Mouse (Mus musculus): ENCODE data around the gene Sptbn2. TPM values are rescaled to one million over a fixed set of nuclear protein-coding genes. Genes with fewer than 3 reads are reported as not detected.

The Sptbn2 gene
- polyA plus RNA-seq, 1 experiment = 132 TPM

- peaks cover 11% of the 10 kb centered on the region for H3K4me1 ChIP-seq (ENCODE audit: control insufficient read depth, insufficient read depth, low read length)
- no peak for DNase-seq
- no peak overlapping the region for H3K4me3 ChIP-seq (replicated peaks; ENCODE audit: insufficient read depth, low read depth, low read length)
- 90% methylated on average over 2 of the region's 2 CpGs for WGBS
- TF ChIP-seq POLR2A (IDR thresholded peaks at IDR 0.05; ENCODE audit: borderline replicate concordance, insufficient read depth, low read length) (no peak), CTCF (IDR thresholded peaks at IDR 0.05; ENCODE audit: borderline replicate concordance, insufficient read depth, low read depth, low read length) (no peak)
- H3K27me3 ChIP-seq (ENCODE audit: control insufficient read depth, insufficient read depth, low read length) = no peaks in the 10 kb centered on the region
- H3K27ac ChIP-seq (ENCODE audit: insufficient read depth, low read length) = no peak overlapping the region
These were observed 75.3 kb downstream of the Sptbn2 start for GRCm38 (mm10) chr19:4786313-4786712.

DNA sequence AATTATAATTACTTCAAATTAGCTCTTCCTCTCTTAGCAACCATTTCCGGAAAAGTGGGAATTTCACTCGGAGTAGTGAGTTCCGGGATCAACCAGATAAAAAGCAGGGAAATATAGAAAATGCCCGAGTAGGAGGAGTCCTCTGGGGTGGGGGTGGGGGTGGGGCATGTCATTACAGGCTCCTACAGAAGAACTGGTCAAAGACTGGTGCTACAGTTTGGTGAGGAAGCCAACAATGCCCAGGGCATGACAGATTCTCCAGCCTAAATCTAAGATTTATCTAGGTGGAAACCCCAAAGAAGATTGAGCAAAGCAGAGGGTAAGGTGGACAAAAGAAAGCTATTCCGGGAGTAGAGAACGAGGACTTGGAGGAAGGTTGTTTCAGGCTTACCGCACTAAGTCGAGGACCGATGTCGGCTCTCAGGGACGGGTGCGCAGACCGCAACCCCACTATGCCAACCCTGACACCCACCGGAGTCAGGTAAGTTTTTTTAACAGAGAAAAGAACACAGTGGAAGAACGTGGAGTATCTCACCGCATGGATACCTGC, 82.4 kb downstream of the Sptbn2 start:
- Histone ChIP-seq H3K27me3 (ENCODE audit: control insufficient read depth, insufficient read depth, low read length) (no peaks in the 10 kb centered on the region), H3K4me1 (ENCODE audit: control insufficient read depth, insufficient read depth, low read length) (peaks cover 10% of the 10 kb centered on the region; the same call in 1 of the 2 replicates), H3K4me3 (replicated peaks; ENCODE audit: insufficient read depth, low read depth, low read length) (peak overlapping the region; percentile 67), H3K27ac (ENCODE audit: insufficient read depth, low read length) (no peak overlapping the region)
- WGBS = under 1% methylated on average over 16 of the region's 16 CpGs
- TF ChIP-seq CTCF (IDR thresholded peaks at IDR 0.05; ENCODE audit: borderline replicate concordance, insufficient read depth, low read depth, low read length) (no peak), POLR2A (IDR thresholded peaks at IDR 0.05; ENCODE audit: borderline replicate concordance, insufficient read depth, low read length) (no peak)
- no peak for DNase-seq

GRCm38 (mm10) chr19:4793831-4794422, 83.0 kb downstream of the Sptbn2 start, which contains the start of gene Rbm4:
Rbm4 (minus strand) TSS chr19:4793901.
- Histone ChIP-seq H3K4me3 (replicated peaks; ENCODE audit: insufficient read depth, low read depth, low read length) (peak within 1 kb of the TSS; percentile 79), H3K27ac (ENCODE audit: insufficient read depth, low read length) (no peak within 1 kb of the TSS), H3K4me1 (ENCODE audit: control insufficient read depth, insufficient read depth, low read length) (peaks cover 10% of the 10 kb centered on the region; the same call in 1 of the 2 replicates), H3K27me3 (ENCODE audit: control insufficient read depth, insufficient read depth, low read length) (no peaks in the 10 kb centered on the region)
- DNase-seq = peak; percentile 98 to 100
- TF ChIP-seq CTCF (IDR thresholded peaks at IDR 0.05; ENCODE audit: borderline replicate concordance, insufficient read depth, low read depth, low read length) = no peak
- TF ChIP-seq POLR2A (IDR thresholded peaks at IDR 0.05; ENCODE audit: borderline replicate concordance, insufficient read depth, low read length) = peak; percentile 79; the same call in 1 of the 2 replicates
- WGBS = under 1% methylated on average over 31 of the region's 31 CpGs

DNA sequence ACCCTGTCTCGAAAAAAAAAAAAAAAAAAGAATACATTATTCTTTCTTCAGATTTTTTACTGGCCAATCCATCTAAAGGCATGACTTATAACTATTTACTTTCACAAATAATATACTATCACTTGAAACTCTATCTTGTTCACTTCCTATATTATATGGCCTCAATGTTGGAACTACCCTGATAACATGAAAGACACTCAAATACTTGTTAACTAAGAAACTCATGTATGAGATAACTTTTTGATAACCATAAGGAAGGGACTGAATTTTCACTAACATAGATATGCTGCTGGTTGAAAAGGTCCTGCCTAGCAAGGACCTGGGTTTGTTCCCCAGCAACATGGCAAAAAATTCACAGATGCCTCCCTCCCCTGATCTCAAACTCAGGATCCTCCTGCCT, 85.0 kb downstream of the Sptbn2 start:
- WGBS = 61% methylated on average over 1 of the region's 1 CpGs
- no peak overlapping the region for H3K4me3 ChIP-seq (replicated peaks; ENCODE audit: insufficient read depth, low read depth, low read length)

GRCm38 (mm10) chr19:4797846-4798245, 86.9 kb downstream of the Sptbn2 start:
- no peaks in the 10 kb centered on the region for H3K27me3 ChIP-seq (ENCODE audit: control insufficient read depth, insufficient read depth, low read length)
- WGBS = 95% methylated on average over 2 of the region's 2 CpGs
- H3K4me1 ChIP-seq (ENCODE audit: control insufficient read depth, insufficient read depth, low read length) = peaks cover 24% of the 10 kb centered on the region
- no peak overlapping the region for H3K27ac ChIP-seq (ENCODE audit: insufficient read depth, low read length)
- no peak overlapping the region for H3K4me3 ChIP-seq (replicated peaks; ENCODE audit: insufficient read depth, low read depth, low read length)
- DNase-seq = no peak
- TF ChIP-seq CTCF (IDR thresholded peaks at IDR 0.05; ENCODE audit: borderline replicate concordance, insufficient read depth, low read depth, low read length) = no peak
- TF ChIP-seq POLR2A (IDR thresholded peaks at IDR 0.05; ENCODE audit: borderline replicate concordance, insufficient read depth, low read length) = no peak

More for the DNA sequence above, 85.0 kb downstream of the Sptbn2 start:
- no peak for DNase-seq
- Histone ChIP-seq H3K27ac (ENCODE audit: insufficient read depth, low read length) (no peak overlapping the region), H3K4me1 (ENCODE audit: control insufficient read depth, insufficient read depth, low read length) (peaks cover 14% of the 10 kb centered on the region; the same call in 1 of the 2 replicates), H3K27me3 (ENCODE audit: control insufficient read depth, insufficient read depth, low read length) (no peaks in the 10 kb centered on the region)
- TF ChIP-seq CTCF (IDR thresholded peaks at IDR 0.05; ENCODE audit: borderline replicate concordance, insufficient read depth, low read depth, low read length) = no peak
- TF ChIP-seq POLR2A (IDR thresholded peaks at IDR 0.05; ENCODE audit: borderline replicate concordance, insufficient read depth, low read length) = no peak

GRCm38 (mm10) chr19:4799083-4799482, 88.1 kb downstream of the Sptbn2 start:
- TF ChIP-seq POLR2A (IDR thresholded peaks at IDR 0.05; ENCODE audit: borderline replicate concordance, insufficient read depth, low read length) (no peak), CTCF (IDR thresholded peaks at IDR 0.05; ENCODE audit: borderline replicate concordance, insufficient read depth, low read depth, low read length) (no peak)
- no peak overlapping the region for H3K27ac ChIP-seq (ENCODE audit: insufficient read depth, low read length)
- no peak overlapping the region for H3K4me3 ChIP-seq (replicated peaks; ENCODE audit: insufficient read depth, low read depth, low read length)
- 75% methylated on average over 5 of the region's 5 CpGs for WGBS
- peaks cover 36% of the 10 kb centered on the region for H3K4me1 ChIP-seq (ENCODE audit: control insufficient read depth, insufficient read depth, low read length)
- no peak for DNase-seq
- H3K27me3 ChIP-seq (ENCODE audit: control insufficient read depth, insufficient read depth, low read length) = no peaks in the 10 kb centered on the region

Other genes with a start within 250 kb of the Sptbn2 start
- gene Syt12, start 233.7 kb upstream of the Sptbn2 start, polyA plus RNA-seq (2012; rRNA removed) = 82.4 and 104 TPM in 2 replicates
- gene 2010003K11Rik, start 212.6 kb upstream of the Sptbn2 start, polyA plus RNA-seq (2012; rRNA removed) = not detected in 2 replicates
- gene Pcx, start 200.7 kb upstream of the Sptbn2 start, polyA plus RNA-seq (2012; rRNA removed) = 59.7 and 61.4 TPM in 2 replicates
- 25.7 and 29.5 TPM in 2 replicates for gene Lrfn4, start 95.5 kb upstream of the Sptbn2 start, polyA plus RNA-seq (2012; rRNA removed)
- 58.7 and 60.9 TPM in 2 replicates for gene Rce1, start 85.5 kb upstream of the Sptbn2 start, polyA plus RNA-seq (2012; rRNA removed)
- 4.6 and 5.4 TPM in 2 replicates for gene Gm960, start 12.5 kb upstream of the Sptbn2 start, polyA plus RNA-seq (2012; rRNA removed)
- 29.8 and 30.5 TPM in 2 replicates for gene Rbm4b, start 45.3 kb downstream of the Sptbn2 start, polyA plus RNA-seq (2012; rRNA removed)
- gene Rbm4, start 82.7 kb downstream of the Sptbn2 start, polyA plus RNA-seq (2012; rRNA removed) = 77.5 and 86.1 TPM in 2 replicates
- 14.4 and 17.9 TPM in 2 replicates for gene Gm21992, start 100.4 kb downstream of the Sptbn2 start, polyA plus RNA-seq (2012; rRNA removed)
- gene Rbm14, start 100.5 kb downstream of the Sptbn2 start, polyA plus RNA-seq (2012; rRNA removed) = 27.4 and 32.1 TPM in 2 replicates
- gene Ccs, start 128.2 kb downstream of the Sptbn2 start, polyA plus RNA-seq (2012; rRNA removed) = 49.5 and 52.7 TPM in 2 replicates
- 0.62 and 0.64 TPM in 2 replicates for gene Ccdc87, start 128.2 kb downstream of the Sptbn2 start, polyA plus RNA-seq (2012; rRNA removed)
- gene Ctsf, start 144.0 kb downstream of the Sptbn2 start, polyA plus RNA-seq (2012; rRNA removed) = 211 and 216 TPM in 2 replicates
- gene Actn3, start 166.7 kb downstream of the Sptbn2 start, polyA plus RNA-seq (2012; rRNA removed) = 1.7 and 2.0 TPM in 2 replicates
- 36.2 and 37.0 TPM in 2 replicates for gene Zdhhc24, start 167.5 kb downstream of the Sptbn2 start, polyA plus RNA-seq (2012; rRNA removed)
- 17.6 and 19.2 TPM in 2 replicates for gene Bbs1, start 195.5 kb downstream of the Sptbn2 start, polyA plus RNA-seq (2012; rRNA removed)
- gene Dpp3, start 217.1 kb downstream of the Sptbn2 start, polyA plus RNA-seq (2012; rRNA removed) = 61.0 and 61.2 TPM in 2 replicates
- 22.5 and 22.6 TPM in 2 replicates for gene Peli3, start 232.0 kb downstream of the Sptbn2 start, polyA plus RNA-seq (2012; rRNA removed)

Data from cerebellum, adult 2 months (tissue).